Mouse (Mus musculus): Measurements from ENCODE around the gene Gm3002. TPM values are rescaled to one million over a fixed set of nuclear protein-coding genes. Genes with fewer than 3 reads are reported as not detected.
"Not testable (repeated sequence)": the region's sequence is repeated elsewhere in the genome, so short reads cannot be mapped to it uniquely, and the experiment has no call there.

Gene Gm3002
- polyA plus RNA-seq (2014; fragmentation: Nextera tagmentation; extraction: Ambion mirVana), result 0.64 and 1.6 TPM in 2 replicates

DNA sequence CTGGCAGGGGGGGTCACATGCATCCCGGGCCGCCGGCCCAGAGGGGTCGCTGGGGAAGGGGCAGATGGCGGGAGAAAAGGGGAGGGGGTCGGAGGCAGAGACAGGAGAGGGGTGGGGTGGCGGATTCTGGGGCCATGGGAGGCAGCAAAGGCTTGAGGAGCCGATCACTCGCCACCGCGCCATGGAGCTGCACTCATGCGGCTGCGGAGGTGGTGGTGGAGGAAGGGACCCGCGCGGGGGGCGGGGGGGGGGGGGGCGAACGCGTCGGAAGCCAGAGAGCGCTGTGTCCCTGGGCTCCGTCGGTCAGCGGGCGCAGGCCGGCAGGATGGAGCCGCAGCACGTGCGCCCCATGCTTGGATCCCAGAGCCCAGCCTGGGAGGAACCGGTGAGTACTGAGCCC is at the start of gene Gm3002:
TSS of gene Gm3002 (plus strand) at position 301 of the 400 bp plus-strand sequence.
- H3K4me3 ChIP-seq (ENCODE audit: low read depth, low read length); H3K27me3 ChIP-seq (ENCODE audit: control insufficient read depth, insufficient read depth, low read length); H3K9ac ChIP-seq (ENCODE audit: low read depth, low read length); ATAC-seq (ENCODE audit: low FRiP score); H3K9me3 ChIP-seq (ENCODE audit: control insufficient read depth, low read length); H3K4me1 ChIP-seq (replicated peaks; ENCODE audit: control insufficient read depth, insufficient read depth, low read length); H3K27ac ChIP-seq (ENCODE audit: low read depth, low read length); DNase-seq (ENCODE audit: low spot score); H3K36me3 ChIP-seq (ENCODE audit: control insufficient read depth, insufficient read depth, low read length); H3K4me2 ChIP-seq (replicated peaks; ENCODE audit: low read depth, low read length): not testable (repeated sequence)
- no CpG with 5 or more reads among the region's 31 CpGs for WGBS

DNA sequence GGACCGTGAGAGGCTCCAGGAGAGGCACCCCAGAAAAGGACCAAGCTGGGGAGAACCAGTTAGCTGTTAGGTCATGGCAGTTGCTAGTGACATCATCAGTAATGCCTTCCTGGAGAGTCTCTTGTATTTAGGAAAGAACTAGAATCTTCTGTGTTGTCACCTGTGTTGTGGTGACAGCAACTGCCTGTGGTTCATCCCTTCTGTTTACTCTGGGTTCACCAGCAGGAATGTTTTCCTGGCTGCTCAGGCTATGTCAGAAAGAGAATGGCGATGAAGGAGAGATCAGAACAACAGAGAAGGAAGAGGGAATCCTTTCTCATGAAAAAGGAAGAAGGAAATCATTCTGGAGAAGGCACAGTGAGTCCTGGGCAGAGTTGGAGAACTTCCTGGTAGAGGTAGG is 36.1 kb downstream of the Gm3002 start, which contains the start of gene Gm3033:
TSS of gene Gm3033 (plus strand) at position 301 of the 400 bp plus-strand sequence.
- H3K27ac ChIP-seq (ENCODE audit: low read depth, low read length); H3K4me3 ChIP-seq (ENCODE audit: low read depth, low read length); H3K36me3 ChIP-seq (ENCODE audit: control insufficient read depth, insufficient read depth, low read length); DNase-seq (ENCODE audit: low spot score); H3K9ac ChIP-seq (ENCODE audit: low read depth, low read length); H3K9me3 ChIP-seq (ENCODE audit: control insufficient read depth, low read length); H3K4me2 ChIP-seq (replicated peaks; ENCODE audit: low read depth, low read length); H3K4me1 ChIP-seq (replicated peaks; ENCODE audit: control insufficient read depth, insufficient read depth, low read length); ATAC-seq (ENCODE audit: low FRiP score); H3K27me3 ChIP-seq (ENCODE audit: control insufficient read depth, insufficient read depth, low read length): not testable (repeated sequence)
- WGBS, result no CpG with 5 or more reads among the region's 2 CpGs

GRCm38 (mm10) chr14:3883872-3884271 is 74.0 kb downstream of the Gm3002 start, which contains the start of gene Gm2916:
Gm2916 (plus strand) TSS chr14:3884172.
- H3K4me2 ChIP-seq (replicated peaks; ENCODE audit: low read depth, low read length); H3K27me3 ChIP-seq (ENCODE audit: control insufficient read depth, insufficient read depth, low read length); H3K27ac ChIP-seq (ENCODE audit: low read depth, low read length); H3K4me3 ChIP-seq (ENCODE audit: low read depth, low read length); H3K9me3 ChIP-seq (ENCODE audit: control insufficient read depth, low read length); H3K36me3 ChIP-seq (ENCODE audit: control insufficient read depth, insufficient read depth, low read length); DNase-seq (ENCODE audit: low spot score); H3K9ac ChIP-seq (ENCODE audit: low read depth, low read length); H3K4me1 ChIP-seq (replicated peaks; ENCODE audit: control insufficient read depth, insufficient read depth, low read length); ATAC-seq (ENCODE audit: low FRiP score): not testable (repeated sequence)
- no CpG with 5 or more reads among the region's 1 CpGs for WGBS

DNA sequence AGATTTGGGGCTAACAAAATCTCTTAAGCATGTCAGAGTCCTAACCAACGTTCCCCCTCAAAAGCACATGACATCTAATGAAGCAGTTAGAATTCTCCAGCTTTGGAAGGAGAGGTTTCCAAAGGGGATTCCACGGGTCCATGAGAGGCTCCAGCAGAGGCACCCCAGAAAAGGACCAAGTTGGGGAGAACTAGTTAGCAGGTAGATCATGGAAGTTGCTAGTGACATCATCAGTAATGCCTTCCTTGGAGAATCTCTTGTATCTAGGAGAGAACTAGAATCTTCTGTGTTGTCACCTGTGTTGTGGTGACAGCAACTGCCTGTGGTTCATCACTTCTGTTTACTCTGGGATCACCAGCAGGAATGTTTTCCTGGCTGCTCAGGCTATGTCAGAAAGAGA is 121.6 kb downstream of the Gm3002 start, which contains the start of gene Gm3029:
TSS of gene Gm3029 (plus strand) at position 301 of the 400 bp plus-strand sequence.
- not testable (repeated sequence) for H3K4me2 ChIP-seq (replicated peaks; ENCODE audit: low read depth, low read length); H3K9me3 ChIP-seq (ENCODE audit: control insufficient read depth, low read length); ATAC-seq (ENCODE audit: low FRiP score); H3K4me3 ChIP-seq (ENCODE audit: low read depth, low read length); H3K27me3 ChIP-seq (ENCODE audit: control insufficient read depth, insufficient read depth, low read length); H3K36me3 ChIP-seq (ENCODE audit: control insufficient read depth, insufficient read depth, low read length); H3K4me1 ChIP-seq (replicated peaks; ENCODE audit: control insufficient read depth, insufficient read depth, low read length); DNase-seq (ENCODE audit: low spot score); H3K27ac ChIP-seq (ENCODE audit: low read depth, low read length); H3K9ac ChIP-seq (ENCODE audit: low read depth, low read length)
- WGBS, result no CpG with 5 or more reads among the region's 2 CpGs

DNA sequence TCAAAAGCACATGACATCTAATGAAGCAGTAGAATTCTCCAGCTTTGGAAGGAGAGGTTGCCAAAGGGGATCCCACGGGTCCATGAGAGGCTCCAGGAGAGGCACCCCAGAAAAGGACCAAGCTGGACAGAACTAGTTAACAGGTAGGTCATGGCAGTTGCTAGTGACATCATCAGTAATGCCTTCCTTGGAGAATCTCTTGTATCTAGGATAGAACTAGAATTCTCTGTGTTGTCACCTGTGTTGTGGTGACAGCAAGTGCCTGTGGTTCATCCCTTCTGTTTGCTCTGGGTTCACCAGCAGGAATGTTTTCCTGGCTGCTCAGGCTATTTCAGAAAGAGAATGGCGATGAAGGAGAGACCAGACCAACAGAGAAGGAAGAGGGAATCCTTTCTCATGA is 153.4 kb downstream of the Gm3002 start, which contains the start of gene Gm3095:
TSS of gene Gm3095 (plus strand) at position 301 of the 400 bp plus-strand sequence.
- WGBS, result no CpG with 5 or more reads among the region's 2 CpGs
- not testable (repeated sequence) for ATAC-seq (ENCODE audit: low FRiP score); H3K4me3 ChIP-seq (ENCODE audit: low read depth, low read length)

DNA sequence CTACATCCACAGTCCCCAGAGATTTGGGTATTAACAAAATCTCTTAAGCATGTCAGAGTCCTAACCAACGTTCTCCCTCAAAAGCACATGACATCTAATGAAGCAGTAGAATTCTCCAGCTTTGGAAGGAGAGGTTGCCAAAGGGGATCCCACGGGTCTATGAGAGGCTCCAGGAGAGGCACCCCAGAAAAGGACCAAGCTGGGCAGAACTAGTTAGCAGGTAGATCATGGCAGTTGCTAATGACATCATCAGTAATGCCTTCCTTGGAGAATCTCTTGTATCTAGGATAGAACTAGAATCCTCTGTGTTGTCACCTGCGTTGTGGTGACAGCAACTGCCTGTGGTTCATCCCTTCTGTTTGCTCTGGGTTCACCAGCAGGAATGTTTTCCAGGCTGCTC is 188.2 kb downstream of the Gm3002 start, which contains the start of gene Gm3099:
TSS of gene Gm3099 (plus strand) at position 301 of the 400 bp plus-strand sequence.
- H3K9ac ChIP-seq (ENCODE audit: low read depth, low read length); H3K4me2 ChIP-seq (replicated peaks; ENCODE audit: low read depth, low read length); H3K4me1 ChIP-seq (replicated peaks; ENCODE audit: control insufficient read depth, insufficient read depth, low read length); H3K27ac ChIP-seq (ENCODE audit: low read depth, low read length); H3K27me3 ChIP-seq (ENCODE audit: control insufficient read depth, insufficient read depth, low read length); H3K4me3 ChIP-seq (ENCODE audit: low read depth, low read length); H3K36me3 ChIP-seq (ENCODE audit: control insufficient read depth, insufficient read depth, low read length); ATAC-seq (ENCODE audit: low FRiP score); DNase-seq (ENCODE audit: low spot score); H3K9me3 ChIP-seq (ENCODE audit: control insufficient read depth, low read length): not testable (repeated sequence)
- 91% methylated on average over 1 of the region's 3 CpGs for WGBS

More for the DNA sequence above, 153.4 kb downstream of the Gm3002 start, which contains the start of gene Gm3095:
- H3K27ac ChIP-seq (ENCODE audit: low read depth, low read length); H3K27me3 ChIP-seq (ENCODE audit: control insufficient read depth, insufficient read depth, low read length); DNase-seq (ENCODE audit: low spot score); H3K9ac ChIP-seq (ENCODE audit: low read depth, low read length); H3K4me1 ChIP-seq (replicated peaks; ENCODE audit: control insufficient read depth, insufficient read depth, low read length); H3K4me2 ChIP-seq (replicated peaks; ENCODE audit: low read depth, low read length); H3K36me3 ChIP-seq (ENCODE audit: control insufficient read depth, insufficient read depth, low read length); H3K9me3 ChIP-seq (ENCODE audit: control insufficient read depth, low read length): not testable (repeated sequence)

Other genes starting within 250 kb of the Gm3002 start
- not detected in 2 replicates for gene Gm3012, start 175.6 kb upstream of the Gm3002 start, polyA plus RNA-seq (2014; fragmentation: Nextera tagmentation; extraction: Ambion mirVana)
- 2.7 TPM in 2 replicates for gene Gm3020, start 158.0 kb upstream of the Gm3002 start, polyA plus RNA-seq (2014; fragmentation: Nextera tagmentation; extraction: Ambion mirVana)
- not detected in 2 replicates for gene Gm3043, start 121.3 kb upstream of the Gm3002 start, polyA plus RNA-seq (2014; fragmentation: Nextera tagmentation; extraction: Ambion mirVana)
- gene Gm3033, start 36.2 kb downstream of the Gm3002 start, polyA plus RNA-seq (2014; fragmentation: Nextera tagmentation; extraction: Ambion mirVana), result 0.17 TPM in 1 of 2 replicates, not detected in the other
- gene Gm2916, start 74.1 kb downstream of the Gm3002 start, polyA plus RNA-seq (2014; fragmentation: Nextera tagmentation; extraction: Ambion mirVana), result 0.20 TPM in 2 replicates
- not detected in 2 replicates for gene Gm3029, start 121.7 kb downstream of the Gm3002 start, polyA plus RNA-seq (2014; fragmentation: Nextera tagmentation; extraction: Ambion mirVana)
- 0.15 and 0.36 TPM in 2 replicates for gene Gm3095, start 153.5 kb downstream of the Gm3002 start, polyA plus RNA-seq (2014; fragmentation: Nextera tagmentation; extraction: Ambion mirVana)
- gene Gm3099, start 188.3 kb downstream of the Gm3002 start, polyA plus RNA-seq (2014; fragmentation: Nextera tagmentation; extraction: Ambion mirVana), result not detected in 2 replicates
- gene Gm5796, start 213.9 kb downstream of the Gm3002 start, polyA plus RNA-seq (2014; fragmentation: Nextera tagmentation; extraction: Ambion mirVana), result 0.31 and 0.66 TPM in 2 replicates

Measured in hindbrain, embryonic 11.5 days (tissue).